ENCODE assay signal across 8 mouse cellular contexts in the genomic region with DNA sequence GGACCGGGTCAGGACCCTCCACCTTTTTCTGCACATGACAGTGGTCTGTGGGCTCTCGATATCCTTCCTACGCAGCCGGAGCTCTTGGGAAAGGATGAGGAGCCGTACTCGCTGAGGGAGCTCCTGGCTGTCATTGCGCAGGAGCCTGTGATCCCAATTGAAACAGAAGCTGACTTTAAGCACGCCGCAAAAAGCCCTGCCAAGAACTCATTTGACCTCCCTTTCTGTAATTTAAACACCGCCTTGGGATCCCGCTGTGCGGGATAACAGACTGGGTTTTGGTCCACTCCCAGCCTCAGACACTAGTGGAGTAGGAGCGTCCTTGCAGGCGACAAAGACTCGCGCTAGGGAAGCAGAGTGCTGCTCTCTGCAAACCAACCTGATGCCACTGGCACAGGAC. TPM values are rescaled to one million over a fixed set of nuclear protein-coding genes. Genes with fewer than 3 reads are reported as not detected.
DNase-seq lines count a peak whose midpoint lies in the region; ATAC-seq and TF ChIP-seq lines count a peak whose summit lies in the region.

No protein-coding gene starts in this region.

- TF ChIP-seq POLR2A in cerebellum, adult 2 months (IDR thresholded peaks at IDR 0.05; ENCODE audit: borderline replicate concordance, insufficient read depth, low read length): no peak

- H3K9me3 ChIP-seq in hindbrain, embryonic 11.5 days (ENCODE audit: control insufficient read depth, low read length): no peaks in the 10 kb centered on the region
- H3K9me3 ChIP-seq in midbrain, embryonic 12.5 days: no peaks in the 10 kb centered on the region

- H3K4me1 ChIP-seq in cerebellum, adult 2 months (ENCODE audit: control insufficient read depth, insufficient read depth, low read length): no peaks in the 10 kb centered on the region; the same call in 1 of the 2 replicates
- H3K4me1 ChIP-seq in hindbrain, embryonic 11.5 days (replicated peaks; ENCODE audit: control insufficient read depth, insufficient read depth, low read length): peaks cover 3% of the 10 kb centered on the region
- H3K4me1 ChIP-seq in midbrain, embryonic 12.5 days: peaks cover 12% of the 10 kb centered on the region

- no peaks in the 10 kb centered on the region for H3K36me3 ChIP-seq in hindbrain, embryonic 11.5 days (ENCODE audit: control insufficient read depth, insufficient read depth, low read length)
- no peaks in the 10 kb centered on the region for H3K36me3 ChIP-seq in midbrain, embryonic 12.5 days

- peak in 1 of 2 experiments; percentile 16 for DNase-seq in cerebellum, adult 2 months
- DNase-seq in cerebellum, adult 11-12 months: no peak
- peak; percentile 19 for DNase-seq in right cerebral cortex, postnatal 14 days
- no peak for DNase-seq in right cerebral cortex, adult 18-20 months
- peak; percentile 41 for DNase-seq in hindbrain, embryonic 11.5 days (ENCODE audit: low spot score)
- no peak for DNase-seq in thymus, postnatal 10 days (ENCODE audit: low spot score in 2 of 2)
- no peak for DNase-seq in cerebellum, adult 8-10 months

- no peak overlapping the region for H3K27ac ChIP-seq in cerebellum, adult 2 months (ENCODE audit: insufficient read depth, low read length)
- no peak overlapping the region for H3K27ac ChIP-seq in hindbrain, embryonic 11.5 days (ENCODE audit: low read depth, low read length)
- H3K27ac ChIP-seq in midbrain, embryonic 12.5 days (replicated peaks): no peak overlapping the region

- peak overlapping the region; percentile 99 for H3K4me2 ChIP-seq in hindbrain, embryonic 11.5 days (replicated peaks; ENCODE audit: low read depth, low read length)
- H3K4me2 ChIP-seq in midbrain, embryonic 12.5 days (replicated peaks): peak overlapping the region; percentile 99

- H3K9ac ChIP-seq in hindbrain, embryonic 11.5 days (ENCODE audit: low read depth, low read length): peak overlapping the region; percentile 53
- peak overlapping the region; percentile 28; the same call in 1 of the 2 replicates for H3K9ac ChIP-seq in midbrain, embryonic 12.5 days (replicated peaks)

- no peak for ATAC-seq in hindbrain, embryonic 11.5 days (ENCODE audit: low FRiP score)
- no peak for ATAC-seq in midbrain, embryonic 12.5 days (ENCODE audit: low FRiP score, low read depth)

- no peaks in the 10 kb centered on the region; the same call in 1 of the 2 replicates for H3K27me3 ChIP-seq in cerebellum, adult 2 months (ENCODE audit: control insufficient read depth, insufficient read depth, low read length)
- peaks cover 9% of the 10 kb centered on the region; the same call in 1 of the 2 replicates for H3K27me3 ChIP-seq in hindbrain, embryonic 11.5 days (ENCODE audit: control insufficient read depth, insufficient read depth, low read length)
- H3K27me3 ChIP-seq in midbrain, embryonic 12.5 days: peaks cover 50% of the 10 kb centered on the region

- 1% methylated on average over 16 of the region's 16 CpGs for WGBS in cerebellum, adult 2 months
- WGBS in hindbrain, embryonic 11.5 days: 13% methylated on average over 16 of the region's 16 CpGs
- WGBS in midbrain, embryonic 12.5 days: 8% methylated on average over 16 of the region's 16 CpGs

- no peak for TF ChIP-seq CTCF in cerebellum, adult 2 months (IDR thresholded peaks at IDR 0.05; ENCODE audit: borderline replicate concordance, insufficient read depth, low read depth, low read length)

- peak overlapping the region; percentile 33 for H3K4me3 ChIP-seq in cerebellum, adult 2 months (replicated peaks; ENCODE audit: insufficient read depth, low read depth, low read length)
- peak overlapping the region; percentile 49 for H3K4me3 ChIP-seq in hindbrain, embryonic 11.5 days (ENCODE audit: low read depth, low read length)
- H3K4me3 ChIP-seq in midbrain, embryonic 12.5 days: peak overlapping the region; percentile 59

RNA-seq across cellular contexts. Expression of gene Fndc1, which starts 0.5 kb away (rescaled TPM):
- polyA plus RNA-seq in cerebellum, adult 2 months (2012; rRNA removed): 0.92 and 1.3 TPM in 2 replicates
- 0.84 and 1.2 TPM in 2 replicates for polyA plus RNA-seq in hindbrain, embryonic 11.5 days (2014; fragmentation: Nextera tagmentation; extraction: Ambion mirVana)
- polyA plus RNA-seq in midbrain, embryonic 12.5 days (2016; fragmentation: Nextera tagmentation; extraction: Ambion mirVana): 0.93 and 1.3 TPM in 2 replicates

Comparison
In these comparisons a context has a peak if more than half of its experiments do, and no peak if none do; other contexts are left out.
1. DNase-seq: peak in right cerebral cortex, postnatal 14 days (single experiment) and hindbrain, embryonic 11.5 days (single experiment); none in cerebellum, adult 11-12 months (single experiment), right cerebral cortex, adult 18-20 months (single experiment), thymus, postnatal 10 days (0 of 2) and cerebellum, adult 8-10 months (single experiment).
2. Peak in every context shown above with its lines, with median percentiles within 50 percentile points of each other: H3K4me3 ChIP-seq.